Mouse (Mus musculus): ENCODE measurements around the gene Nat8f1. TPM values are rescaled to one million over a fixed set of nuclear protein-coding genes. Genes with fewer than 3 reads are reported as not detected.
"Not testable (repeated sequence)": the region's sequence is repeated elsewhere in the genome, so short reads cannot be mapped to it uniquely, and the experiment has no call there.

Nat8f1 gene
- polyA plus RNA-seq (2012; rRNA removed): 16.0 and 21.4 TPM in 2 replicates

DNA sequence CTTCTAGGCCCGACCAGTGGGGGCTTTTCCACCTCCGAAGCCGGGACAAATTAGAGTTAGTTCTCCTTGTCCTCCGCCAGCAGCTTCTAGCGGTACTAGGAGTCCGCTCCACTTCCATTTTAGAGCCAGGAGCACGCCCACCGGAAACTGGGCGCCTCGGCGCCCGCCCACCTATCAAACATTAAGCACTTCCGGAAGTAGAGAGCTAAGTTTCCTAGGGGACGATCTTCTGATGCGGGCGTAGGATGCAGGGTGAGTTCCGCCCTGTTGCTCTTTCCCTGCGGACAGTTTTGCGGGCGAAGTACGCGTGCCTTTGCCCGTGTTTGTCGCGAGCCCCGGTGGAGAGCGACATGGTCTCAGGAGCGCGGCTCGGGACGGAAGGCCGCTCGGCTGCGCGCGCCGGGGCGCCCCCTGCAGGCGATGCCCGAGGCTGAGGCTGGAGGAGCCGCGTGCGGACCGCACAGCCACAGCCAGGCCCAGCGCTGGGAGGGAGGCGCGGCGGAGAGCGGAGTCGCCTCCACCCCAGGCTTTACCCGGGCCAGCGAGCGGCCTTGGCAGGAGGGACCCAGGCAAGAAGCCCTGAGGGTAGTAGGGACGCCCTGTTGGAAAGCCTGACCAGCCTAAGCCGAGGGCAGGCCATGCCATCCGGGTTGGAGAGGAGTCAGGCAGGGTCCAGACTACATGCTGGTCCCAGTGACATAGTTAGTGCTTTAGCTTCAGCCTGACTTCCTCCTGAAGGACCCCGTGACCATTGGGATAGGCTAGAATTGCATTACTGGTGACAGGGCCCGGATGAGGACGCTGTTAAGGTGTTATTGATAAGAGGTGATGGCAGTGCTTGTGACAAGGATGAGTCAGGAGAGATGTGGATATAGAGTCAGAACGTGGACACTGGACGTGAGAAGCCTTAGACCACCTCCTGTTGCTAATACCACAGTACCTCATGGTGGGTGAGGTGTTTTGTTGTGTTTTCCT lies at the start of gene Nat8f1:
Gene Nat8f1, minus strand, starts transcription at position 149 of the 975 bp plus-strand sequence.
- under 1% methylated on average over 59 of the region's 61 CpGs for WGBS

GRCm38 (mm10) chr6:85961101-85962091 lies 45.9 kb upstream of the Nat8f1 start, which contains the start of gene Dusp11:
Gene Dusp11 (minus strand): TSS chr6:85961667.
- TF ChIP-seq CTCF (IDR thresholded peaks at IDR 0.05; ENCODE audit: extremely low read depth, insufficient read length, insufficient replicate concordance, low read depth, low read length): no peak
- TF ChIP-seq POLR2A (IDR thresholded peaks at IDR 0.05; ENCODE audit: low read depth, low read length): peak; percentile 84
- WGBS: under 1% methylated on average over 70 of the region's 70 CpGs
- H3K4me3 ChIP-seq (ENCODE audit: low read depth, low read length): peak within 1 kb of the TSS; percentile 89
- no peaks in the 10 kb centered on the region for H3K27me3 ChIP-seq (ENCODE audit: control insufficient read depth, insufficient read depth, low read length)
- H3K4me1 ChIP-seq (ENCODE audit: control insufficient read depth, insufficient read depth, insufficient read length, low read length): no peaks in the 10 kb centered on the region
- peak within 1 kb of the TSS; percentile 99 for H3K27ac ChIP-seq (ENCODE audit: insufficient read depth, low read depth, low read length)
- H3K36me3 ChIP-seq (ENCODE audit: control insufficient read depth, insufficient read depth, low read length): peaks cover 16% of the 10 kb centered on the region

More for the DNA sequence above, at the start of gene Nat8f1:
- H3K27me3 ChIP-seq (ENCODE audit: control insufficient read depth, insufficient read depth, low read length); H3K36me3 ChIP-seq (ENCODE audit: control insufficient read depth, insufficient read depth, low read length); H3K4me1 ChIP-seq (ENCODE audit: control insufficient read depth, insufficient read depth, insufficient read length, low read length): not testable (repeated sequence)
- TF ChIP-seq POLR2A (IDR thresholded peaks at IDR 0.05; ENCODE audit: low read depth, low read length) (peak; percentile 82), CTCF (IDR thresholded peaks at IDR 0.05; ENCODE audit: extremely low read depth, insufficient read length, insufficient replicate concordance, low read depth, low read length) (0 out of 2 replicates have a peak, but pooled peaks have one; percentile 38)
- Histone ChIP-seq H3K27ac (ENCODE audit: insufficient read depth, low read depth, low read length) (peak within 1 kb of the TSS; percentile 97), H3K4me3 (ENCODE audit: low read depth, low read length) (peak within 1 kb of the TSS; percentile 78)

DNA sequence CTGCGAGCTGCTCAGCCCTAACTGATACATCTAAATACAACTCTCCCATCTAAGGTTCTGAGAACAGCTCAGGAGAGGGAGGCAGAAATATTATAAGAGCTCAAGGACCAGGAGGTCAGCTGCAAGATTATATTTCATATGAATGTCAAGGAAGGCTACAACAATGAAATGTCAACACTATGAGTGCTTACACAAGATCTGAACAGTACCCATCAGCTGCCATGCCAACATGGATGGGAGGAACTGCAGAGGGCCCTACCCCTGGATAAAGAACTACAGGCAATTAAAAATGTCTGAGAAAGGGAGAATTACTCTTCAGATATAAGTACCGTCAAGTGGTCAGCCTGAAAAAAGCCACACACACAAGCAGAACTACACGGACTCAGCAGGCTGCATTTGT lies 42.1 kb upstream of the Nat8f1 start:
- 76% methylated on average over 3 of the region's 3 CpGs for WGBS
- no peak overlapping the region for H3K27ac ChIP-seq (ENCODE audit: insufficient read depth, low read depth, low read length)
- no peaks in the 10 kb centered on the region for H3K27me3 ChIP-seq (ENCODE audit: control insufficient read depth, insufficient read depth, low read length)
- no peak for TF ChIP-seq POLR2A (IDR thresholded peaks at IDR 0.05; ENCODE audit: low read depth, low read length)
- TF ChIP-seq CTCF (IDR thresholded peaks at IDR 0.05; ENCODE audit: extremely low read depth, insufficient read length, insufficient replicate concordance, low read depth, low read length): no peak
- H3K4me1 ChIP-seq (ENCODE audit: control insufficient read depth, insufficient read depth, insufficient read length, low read length): no peaks in the 10 kb centered on the region
- H3K4me3 ChIP-seq (ENCODE audit: low read depth, low read length): no peak overlapping the region
- H3K36me3 ChIP-seq (ENCODE audit: control insufficient read depth, insufficient read depth, low read length): peaks cover 48% of the 10 kb centered on the region

DNA sequence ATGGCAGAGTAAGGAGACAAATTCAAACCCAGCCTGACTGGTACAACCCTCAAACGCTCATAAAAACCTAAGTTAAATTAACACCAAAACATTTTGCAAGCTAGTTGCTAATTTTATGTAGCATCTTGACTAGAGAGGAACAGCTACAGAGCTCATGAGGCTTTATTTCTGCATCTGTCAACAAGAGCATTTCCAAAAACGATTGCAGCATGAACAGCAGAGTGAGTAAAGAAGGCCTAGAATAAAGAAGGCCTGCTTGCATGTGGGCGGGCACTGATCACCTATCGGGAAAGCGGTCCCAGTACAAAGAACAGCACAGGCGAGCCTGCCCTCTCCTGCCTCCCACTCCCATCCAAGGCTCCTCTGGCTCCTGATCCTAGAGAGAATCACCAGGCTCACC lies 33.1 kb upstream of the Nat8f1 start:
- Histone ChIP-seq H3K27me3 (ENCODE audit: control insufficient read depth, insufficient read depth, low read length) (no peaks in the 10 kb centered on the region), H3K36me3 (ENCODE audit: control insufficient read depth, insufficient read depth, low read length) (peaks cover 78% of the 10 kb centered on the region), H3K4me3 (ENCODE audit: low read depth, low read length) (no peak overlapping the region), H3K4me1 (ENCODE audit: control insufficient read depth, insufficient read depth, insufficient read length, low read length) (no peaks in the 10 kb centered on the region), H3K27ac (ENCODE audit: insufficient read depth, low read depth, low read length) (no peak overlapping the region)
- TF ChIP-seq POLR2A (IDR thresholded peaks at IDR 0.05; ENCODE audit: low read depth, low read length) (no peak), CTCF (IDR thresholded peaks at IDR 0.05; ENCODE audit: extremely low read depth, insufficient read length, insufficient replicate concordance, low read depth, low read length) (no peak)
- 87% methylated on average over 6 of the region's 6 CpGs for WGBS

DNA sequence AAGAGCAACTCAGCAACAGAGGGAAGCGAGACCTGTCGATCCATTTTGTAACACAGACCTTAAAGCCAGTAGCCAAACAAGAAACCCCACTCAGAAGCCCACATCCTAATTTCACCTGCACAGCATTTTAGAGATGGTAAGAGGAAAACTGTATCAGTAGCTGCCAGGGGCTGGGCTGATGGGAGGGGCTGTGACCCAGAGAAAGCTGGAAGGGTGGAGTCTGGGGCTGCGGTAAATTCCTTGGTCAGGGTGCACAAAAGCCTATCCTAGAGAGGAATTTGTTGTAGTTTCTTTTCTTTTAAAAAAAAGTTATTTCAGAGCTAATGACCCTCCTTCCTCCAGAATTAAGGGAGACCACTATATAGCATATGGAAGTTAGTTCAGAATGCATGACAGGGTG lies 27.0 kb upstream of the Nat8f1 start:
- H3K27me3 ChIP-seq (ENCODE audit: control insufficient read depth, insufficient read depth, low read length): no peaks in the 10 kb centered on the region
- TF ChIP-seq CTCF (IDR thresholded peaks at IDR 0.05; ENCODE audit: extremely low read depth, insufficient read length, insufficient replicate concordance, low read depth, low read length) (no peak), POLR2A (IDR thresholded peaks at IDR 0.05; ENCODE audit: low read depth, low read length) (no peak)
- no peak overlapping the region for H3K27ac ChIP-seq (ENCODE audit: insufficient read depth, low read depth, low read length)
- H3K4me3 ChIP-seq (ENCODE audit: low read depth, low read length): no peak overlapping the region
- H3K36me3 ChIP-seq (ENCODE audit: control insufficient read depth, insufficient read depth, low read length): peaks cover 38% of the 10 kb centered on the region
- 91% methylated on average over 3 of the region's 3 CpGs for WGBS
- H3K4me1 ChIP-seq (ENCODE audit: control insufficient read depth, insufficient read depth, insufficient read length, low read length): peaks cover 4% of the 10 kb centered on the region; the same call in 1 of the 2 replicates

DNA sequence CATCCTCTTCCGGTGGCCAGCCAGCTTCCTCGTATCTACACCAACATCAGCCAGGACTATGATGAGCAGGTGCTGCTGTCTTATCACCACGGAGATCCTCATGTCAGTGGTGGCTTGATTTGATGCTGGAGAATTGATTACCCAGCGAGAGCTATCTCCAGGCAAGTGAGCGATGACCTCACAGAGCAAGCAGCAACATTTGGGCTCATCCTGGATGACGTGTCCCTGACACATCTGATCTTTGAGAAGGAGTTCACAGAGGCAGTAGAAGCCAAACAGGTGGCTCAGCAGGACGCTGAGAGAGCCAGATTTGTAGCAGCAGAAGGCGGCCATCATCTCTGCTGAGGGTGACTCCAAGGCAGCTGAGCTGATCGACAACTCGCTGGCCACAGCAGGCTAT lies 23.2 kb upstream of the Nat8f1 start:
- Histone ChIP-seq H3K27me3 (ENCODE audit: control insufficient read depth, insufficient read depth, low read length) (no peaks in the 10 kb centered on the region), H3K4me3 (ENCODE audit: low read depth, low read length) (no peak overlapping the region), H3K27ac (ENCODE audit: insufficient read depth, low read depth, low read length) (no peak overlapping the region), H3K36me3 (ENCODE audit: control insufficient read depth, insufficient read depth, low read length) (peaks cover 7% of the 10 kb centered on the region), H3K4me1 (ENCODE audit: control insufficient read depth, insufficient read depth, insufficient read length, low read length) (peaks cover 5% of the 10 kb centered on the region; the same call in 1 of the 2 replicates)
- TF ChIP-seq CTCF (IDR thresholded peaks at IDR 0.05; ENCODE audit: extremely low read depth, insufficient read length, insufficient replicate concordance, low read depth, low read length): no peak
- TF ChIP-seq POLR2A (IDR thresholded peaks at IDR 0.05; ENCODE audit: low read depth, low read length): no peak
- 73% methylated on average over 10 of the region's 10 CpGs for WGBS

Measured in small intestine, adult 2 months (tissue).